Mouse (Mus musculus) ES-E14 (cell line): ENCODE data around the gene Mcam.

Experiments used
- CHD2 ChIP-seq: IDR thresholded peaks from 2 replicates; pipeline ENCODE4 v1.6.1; 2014; ENCODE audit warnings: mild to moderate bottlenecking, low read depth, low read length, inconsistent platforms
- MAFK ChIP-seq: IDR thresholded peaks from 2 replicates; pipeline ENCODE4 v1.6.1; 2014; ENCODE audit warnings: mild to moderate bottlenecking, low read depth, low read length, inconsistent platforms; ENCODE audit not compliant: insufficient read depth
- ZNF384 ChIP-seq: IDR thresholded peaks from 2 replicates; pipeline ENCODE4 v1.6.1; 2012; ENCODE audit warnings: low read depth, low read length, inconsistent platforms

DNA sequence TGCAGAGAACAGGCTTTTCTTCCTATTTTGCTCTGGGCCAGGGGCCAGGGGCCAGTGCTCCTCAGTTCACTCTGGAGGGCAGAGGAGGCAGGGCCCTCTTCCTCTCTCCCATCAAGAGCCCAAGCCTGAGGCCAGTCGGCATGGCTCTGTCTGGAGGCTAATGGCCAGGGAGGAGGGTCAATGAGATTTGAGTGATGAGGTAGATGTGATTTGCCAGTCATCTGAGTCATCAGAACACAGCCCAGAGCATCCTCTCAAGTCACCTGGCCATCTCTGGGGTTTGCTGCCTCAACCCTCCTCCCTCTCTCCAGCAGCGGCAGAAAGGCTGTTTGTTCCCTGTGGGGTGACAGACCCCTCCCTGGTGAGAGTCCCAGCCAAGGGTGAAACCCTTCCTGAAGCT, 982 bp upstream of the Mcam start:
- TF ChIP-seq ZNF384, result no peak
- TF ChIP-seq CHD2, result no peak
- TF ChIP-seq MAFK, result no peak
